Mouse (Mus musculus): ENCODE measurements around the gene Ccdc50.

DNA sequence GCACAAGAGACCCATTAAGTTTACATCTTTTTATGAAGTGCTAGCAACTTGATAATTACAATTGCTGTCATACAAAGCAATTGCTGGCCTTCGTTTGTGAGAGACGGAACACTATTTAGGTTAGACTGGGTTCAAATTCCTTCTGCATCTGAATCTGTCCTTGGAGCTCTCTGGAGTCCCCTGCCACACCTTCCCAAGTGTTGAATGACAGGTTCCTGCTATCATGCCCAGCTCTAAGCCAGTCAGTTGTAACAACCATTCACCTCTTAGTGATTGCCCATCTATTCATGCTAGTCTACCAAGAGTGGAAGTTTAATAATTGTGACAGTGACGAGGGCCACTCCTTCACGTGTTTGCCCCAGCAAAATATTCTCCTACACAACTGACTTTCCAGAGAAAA, 6.5 kb upstream of the Ccdc50 start:
- TF ChIP-seq CTCF (IDR thresholded peaks at IDR 0.05; ENCODE audit: borderline replicate concordance, control insufficient read depth, extremely low read depth, insufficient read depth, low read length, poor library complexity): no peak
- TF ChIP-seq POLR2A (IDR thresholded peaks at IDR 0.05; ENCODE audit: control insufficient read depth, extremely low read depth, insufficient read depth, low read length, poor library complexity): no peak
